16 mouse cellular contexts compared by ENCODE assay signal in the genomic region with DNA sequence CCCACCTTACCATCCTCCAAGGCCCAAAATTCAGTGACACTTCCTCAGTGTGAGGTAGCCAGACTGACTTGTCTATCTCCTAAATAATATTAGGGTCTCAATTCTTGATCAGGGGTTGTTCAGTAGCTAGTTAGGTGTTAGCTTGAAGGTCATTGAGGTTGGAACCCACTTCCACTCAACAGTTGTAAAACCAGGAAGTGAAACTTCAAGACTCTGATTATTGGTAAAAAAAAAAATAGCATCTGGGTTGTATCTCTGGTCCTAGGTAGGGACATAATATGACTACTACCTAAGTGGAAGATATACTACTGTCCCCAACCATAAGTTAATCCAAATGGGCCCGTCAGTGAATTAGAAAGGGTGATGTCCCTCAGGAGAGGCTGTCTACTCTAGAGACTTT. TPM values are rescaled to one million over a fixed set of nuclear protein-coding genes. Genes with fewer than 3 reads are reported as not detected.
"Had no signal": no experiment of that assay in that cellular context is flagged by ENCODE, and none has a peak within 500 bp of the region (broad histone marks: within the 10 kb centered on the region; RNA-seq: fewer than 3 reads in every experiment).

No protein-coding gene starts in this region.

- H3K9ac ChIP-seq: neural tube, embryonic 13.5 days; neural tube, embryonic 15.5 days; stomach, embryonic 15.5 days had no signal

- H3K4me3 ChIP-seq: neural tube, embryonic 13.5 days; neural tube, embryonic 15.5 days; stomach, embryonic 15.5 days had no signal

- H3K27ac ChIP-seq: neural tube, embryonic 13.5 days; neural tube, embryonic 15.5 days; stomach, embryonic 15.5 days; stomach, postnatal 0 days had no signal

- H3K9me3 ChIP-seq: neural tube, embryonic 13.5 days; neural tube, embryonic 15.5 days; stomach, embryonic 15.5 days had no signal

- H3K4me2 ChIP-seq: neural tube, embryonic 13.5 days; neural tube, embryonic 15.5 days; stomach, embryonic 15.5 days had no signal

- DNase-seq: retina, postnatal 1 day; right cerebral cortex, adult 18-20 months; right cerebral cortex, postnatal 25 days; right cerebral cortex, postnatal 4 days; spleen, adult 18-20 months; thymus, adult 18-20 months; thymus, adult 2 months; thymus, postnatal 14 days; thymus, postnatal 25 days; thymus, postnatal 36 days; thymus, postnatal 4 days had no signal

- H3K27me3 ChIP-seq: neural tube, embryonic 13.5 days; neural tube, embryonic 15.5 days; stomach, embryonic 15.5 days had no signal

- H3K4me1 ChIP-seq: neural tube, embryonic 13.5 days; stomach, embryonic 15.5 days had no signal

- H3K36me3 ChIP-seq: neural tube, embryonic 13.5 days; neural tube, embryonic 15.5 days; stomach, embryonic 15.5 days had no signal

RNA-seq across cellular contexts. Expression of a gene that starts 49.8 kb away (rescaled TPM):
- total RNA-seq: neutrophil, adult 5-6 weeks had no signal
